Mouse (Mus musculus): Measurements from ENCODE around the gene Grin2a.

The Grin2a gene

DNA sequence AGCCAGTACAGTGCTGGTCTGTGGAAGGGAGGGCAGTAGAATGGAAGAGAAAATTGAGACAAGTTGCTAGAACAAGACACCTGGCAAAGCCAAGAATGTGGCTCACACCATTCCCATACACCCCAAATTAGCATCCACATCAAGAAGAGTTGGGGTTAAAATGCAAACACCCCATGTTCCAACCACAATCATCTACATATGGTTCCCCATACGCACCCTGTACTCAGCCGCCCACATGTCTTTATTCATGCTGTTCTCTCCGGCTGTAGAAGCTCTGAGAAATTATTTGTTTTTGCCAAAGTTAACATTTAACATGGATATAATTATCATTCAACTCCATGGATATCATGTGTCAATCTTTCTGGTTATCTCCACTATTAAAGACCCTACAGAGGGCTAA is 22.7 kb downstream of the Grin2a start:
- in situ Hi-C loops (cut with MboI, MseI), result no loop called here

DNA sequence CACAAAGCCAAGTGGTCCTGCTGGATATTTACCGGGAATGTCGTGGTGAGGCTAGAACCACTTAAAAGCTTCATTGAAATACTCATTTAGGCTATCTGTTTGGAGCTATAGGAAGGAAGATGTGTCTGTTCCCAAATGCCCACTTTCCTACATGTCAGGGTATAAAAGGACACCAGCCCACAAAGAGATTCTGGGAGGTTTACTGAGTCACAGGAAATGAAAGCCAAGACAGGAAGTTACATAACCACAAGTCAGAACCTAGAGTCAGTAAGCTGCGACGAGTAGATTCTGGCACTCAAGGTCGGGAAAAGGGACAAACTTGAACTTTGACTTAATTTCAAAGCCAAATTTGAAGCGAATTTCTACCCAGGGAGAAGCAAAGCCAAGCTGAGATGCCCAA is 30.9 kb downstream of the Grin2a start:
- in situ Hi-C loops (cut with MboI, MseI), result no loop called here

DNA sequence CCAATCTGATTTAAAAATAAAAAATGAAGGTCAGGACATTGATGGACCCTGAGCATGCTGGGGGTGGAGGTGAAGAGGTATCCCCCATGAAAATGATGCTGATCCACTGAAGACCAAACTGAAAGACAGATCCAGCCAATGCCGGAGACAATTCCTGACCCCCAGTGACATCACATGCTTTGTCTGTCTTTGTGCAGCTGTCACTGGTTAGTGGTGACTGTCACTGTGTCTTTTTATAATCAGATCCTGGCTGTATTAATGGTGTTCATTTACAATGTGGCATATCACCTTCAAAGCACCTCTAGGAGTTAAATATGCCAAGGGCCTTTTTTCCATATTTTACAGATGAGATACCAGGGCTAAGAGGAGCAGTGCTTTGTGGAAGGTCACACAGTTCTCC is 32.9 kb downstream of the Grin2a start:
- in situ Hi-C loops (cut with MboI, MseI), result no loop called here

DNA sequence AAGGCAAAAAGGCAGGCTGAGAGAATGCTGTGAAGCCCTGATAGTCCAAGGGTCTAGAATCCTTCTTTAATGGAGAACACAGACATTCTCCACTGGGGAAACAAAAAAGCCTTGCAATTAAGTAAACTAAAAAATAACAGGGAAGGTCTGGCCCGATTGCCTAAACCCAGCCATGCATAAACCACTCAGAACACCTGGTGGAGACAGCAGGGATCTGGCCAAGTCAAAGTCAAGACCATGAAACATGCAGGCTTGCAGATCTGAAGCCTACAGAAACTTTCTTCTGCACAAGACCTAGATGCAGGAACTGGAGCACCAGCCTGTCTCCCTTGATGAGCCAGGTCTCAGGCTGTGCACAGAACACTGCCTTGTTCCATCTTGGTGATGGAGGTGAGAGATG is 36.0 kb downstream of the Grin2a start:
- in situ Hi-C loops (cut with MboI, MseI), result no loop called here

DNA sequence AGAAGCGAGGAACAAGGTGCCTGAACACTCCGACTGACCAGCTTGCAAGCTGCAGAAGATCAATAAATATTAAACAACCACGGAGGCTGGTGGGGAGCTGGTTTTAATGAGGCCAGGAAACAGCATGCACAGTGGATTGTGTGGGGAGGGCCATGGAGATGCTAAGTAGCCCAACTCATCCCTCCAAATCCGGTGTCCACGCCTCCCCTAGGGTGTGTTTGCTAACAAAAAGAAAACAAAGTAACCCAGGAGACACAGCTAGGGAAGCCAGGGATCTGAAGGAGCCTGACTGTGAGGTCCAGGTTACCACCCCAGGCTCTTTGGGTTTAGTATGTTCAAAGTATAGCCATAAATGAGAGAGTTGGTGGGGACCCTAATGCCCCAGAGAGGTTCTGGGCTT is 41.1 kb downstream of the Grin2a start:
- in situ Hi-C loops (cut with MboI, MseI), result no loop called here

DNA sequence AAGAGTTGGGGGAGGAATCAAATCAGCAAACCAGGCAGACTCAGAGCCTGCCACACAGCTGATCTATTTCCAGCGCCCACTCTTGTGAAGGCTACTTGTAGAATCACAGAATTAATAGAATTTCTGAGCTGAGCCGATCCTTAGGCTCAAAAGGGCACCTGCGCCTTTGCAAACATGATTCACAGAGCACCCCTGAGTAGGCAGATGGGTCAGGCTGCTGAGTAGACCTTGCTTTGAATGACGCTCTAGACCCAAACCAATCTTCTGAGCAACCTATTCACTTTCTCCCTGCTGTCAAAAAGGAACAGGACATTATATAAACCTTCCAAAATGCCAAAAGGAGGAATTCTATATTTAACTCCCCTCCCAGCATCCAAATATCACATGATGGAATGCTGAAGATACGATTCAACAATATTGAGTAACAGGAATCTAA is 41.9 kb downstream of the Grin2a start:
- in situ Hi-C loops (cut with MboI, MseI), result no loop called here

DNA sequence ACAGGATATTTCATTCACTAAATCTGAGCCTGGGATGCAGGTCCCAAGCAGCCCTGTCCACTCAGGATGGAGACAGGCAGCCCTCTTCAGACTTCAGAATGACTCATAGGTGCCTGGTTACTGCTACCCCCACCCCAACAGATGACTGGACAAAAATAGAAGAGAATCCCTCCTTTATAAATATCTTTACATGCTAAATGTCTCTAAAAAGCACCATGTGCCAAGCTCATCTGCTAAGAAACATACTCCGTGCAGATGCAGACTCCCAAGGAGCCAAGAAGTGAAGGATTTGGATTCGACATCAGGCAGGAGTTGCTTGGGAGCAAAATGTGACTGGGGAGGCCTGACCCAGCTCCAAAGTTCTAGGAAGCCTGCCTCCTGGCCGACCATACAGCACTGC is 46.1 kb downstream of the Grin2a start:
- in situ Hi-C loops (cut with MboI, MseI), result no loop called here

DNA sequence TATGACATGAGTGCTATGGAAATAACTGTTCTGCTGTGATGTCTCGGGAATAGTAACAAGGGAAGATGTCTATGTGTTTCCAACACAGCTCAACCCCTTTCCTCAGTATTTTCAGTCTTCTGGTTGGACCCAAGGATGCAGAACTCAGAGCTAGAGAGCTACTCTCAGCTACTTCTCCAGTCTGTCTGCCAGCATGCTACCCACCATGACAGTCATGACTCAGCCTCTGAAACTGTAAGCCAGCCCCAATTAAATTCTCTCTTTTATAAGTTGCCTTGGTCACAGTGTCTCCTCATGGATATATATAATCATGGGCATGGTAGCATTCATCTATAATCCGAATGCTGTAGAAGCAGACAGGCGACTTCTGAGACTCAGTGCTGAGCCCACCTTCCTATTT is 47.9 kb downstream of the Grin2a start:
- in situ Hi-C loops (cut with MboI, MseI), result no loop called here

DNA sequence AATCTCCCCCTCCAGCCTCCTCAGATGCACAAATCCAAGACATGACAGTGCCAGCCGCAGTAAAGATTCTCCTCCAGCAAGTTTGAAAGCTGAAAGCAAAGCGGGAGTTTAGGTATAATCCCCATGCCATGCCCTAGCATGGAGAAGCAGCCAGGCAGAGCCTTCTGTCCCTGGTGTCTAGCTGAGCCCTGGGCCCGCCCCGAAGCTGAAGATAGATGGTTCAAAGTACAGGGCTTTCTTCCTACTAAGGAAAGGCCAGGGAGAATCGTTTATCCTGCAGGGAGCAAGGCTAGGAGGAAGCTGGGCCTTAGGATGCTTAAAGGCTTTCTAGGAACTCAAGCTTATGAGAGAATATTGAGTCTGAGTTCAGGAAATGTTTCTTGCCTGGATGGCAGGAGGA is 50.5 kb downstream of the Grin2a start:
- in situ Hi-C loops (cut with MboI, MseI), result no loop called here

DNA sequence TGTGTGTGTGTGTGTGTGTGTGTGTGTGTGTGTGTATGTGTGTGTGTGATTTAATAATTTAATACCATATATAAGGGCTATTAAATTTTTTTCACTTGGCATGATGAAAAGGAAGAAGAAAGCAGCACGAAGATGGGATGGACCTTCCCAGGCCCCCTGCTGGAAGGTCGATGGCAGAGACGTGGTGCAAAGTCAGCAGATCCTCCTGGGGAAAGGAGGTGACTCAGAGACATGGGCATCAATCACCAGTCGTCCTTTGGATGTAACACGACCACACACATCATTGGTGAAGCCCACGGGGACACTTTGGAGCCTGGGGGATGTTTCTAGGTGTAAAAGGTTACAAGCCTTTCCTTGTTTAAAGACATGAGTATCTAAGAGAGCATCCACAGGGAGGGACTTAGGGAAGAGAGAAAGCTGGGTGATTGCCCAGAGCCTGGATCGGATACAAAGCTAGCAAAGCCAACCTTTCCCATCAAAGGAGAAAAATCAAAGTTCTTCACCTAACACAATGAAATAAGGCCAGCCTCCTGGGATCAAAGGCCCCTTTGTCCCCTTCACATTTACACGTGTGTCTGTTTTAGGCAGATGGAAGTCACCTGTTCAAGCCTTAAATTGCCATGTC is 53.9 kb downstream of the Grin2a start:
- in situ Hi-C loops (cut with MboI, MseI), result no loop called here

DNA sequence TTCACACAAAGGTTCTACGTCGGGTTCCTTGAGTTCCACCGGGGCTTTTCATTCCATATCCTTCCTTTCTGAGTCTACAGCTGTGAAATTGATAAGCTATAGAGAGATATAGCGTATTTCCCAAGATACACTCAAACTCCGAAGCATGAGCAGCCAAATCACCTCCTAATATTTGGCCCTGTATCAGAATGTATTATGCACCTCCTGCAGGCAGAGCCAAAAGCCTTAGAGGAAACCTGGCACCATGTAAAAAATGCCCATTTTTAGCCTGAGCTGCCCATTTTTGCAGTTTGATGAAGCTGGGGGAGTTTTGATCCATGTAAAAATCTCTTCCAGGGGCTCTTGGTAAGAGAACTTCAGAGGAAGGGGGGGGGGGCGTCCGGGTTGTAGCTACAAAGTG is 54.6 kb downstream of the Grin2a start:
- in situ Hi-C loops (cut with MboI, MseI), result no loop called here

DNA sequence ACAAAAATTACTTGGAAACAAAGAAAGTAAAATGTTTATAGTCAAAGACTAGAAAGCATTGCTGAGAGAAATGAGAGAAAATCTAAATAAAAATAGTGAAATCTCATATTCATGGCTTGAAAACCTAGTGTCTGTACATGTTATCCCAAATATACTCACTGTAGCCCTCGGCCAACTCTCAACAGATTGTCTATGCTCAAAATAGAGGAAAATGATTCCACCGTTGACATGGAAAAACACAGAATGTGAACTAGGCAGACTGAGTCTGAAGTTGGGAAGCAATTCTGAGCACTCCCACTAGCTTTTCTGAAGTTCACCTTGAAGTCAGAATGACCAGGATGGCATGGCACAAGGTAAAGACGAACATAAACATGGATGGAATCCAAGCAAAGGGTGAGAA is 84.7 kb downstream of the Grin2a start:
- in situ Hi-C loops (cut with MboI, MseI), result no loop called here

DNA sequence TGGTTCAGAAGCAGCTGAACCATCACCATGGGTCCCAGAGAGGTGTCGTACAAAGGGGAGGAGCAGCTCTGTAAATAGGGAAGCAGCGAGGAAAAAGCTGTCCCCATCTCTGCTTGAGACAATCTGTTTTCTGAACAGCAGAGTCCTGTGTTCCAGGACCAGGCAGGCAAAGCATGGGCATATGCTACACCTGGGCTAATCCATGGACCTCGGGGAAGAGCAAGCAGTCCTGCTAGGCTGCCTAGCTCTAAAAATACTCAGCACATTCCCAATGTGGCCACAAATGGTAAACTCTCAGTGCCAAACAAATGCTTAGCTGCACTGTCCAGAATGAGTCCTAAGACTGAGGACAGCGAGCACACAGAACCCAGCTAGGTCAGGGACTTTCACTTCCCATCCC is 86.1 kb downstream of the Grin2a start:
- in situ Hi-C loops (cut with MboI, MseI), result no loop called here

DNA sequence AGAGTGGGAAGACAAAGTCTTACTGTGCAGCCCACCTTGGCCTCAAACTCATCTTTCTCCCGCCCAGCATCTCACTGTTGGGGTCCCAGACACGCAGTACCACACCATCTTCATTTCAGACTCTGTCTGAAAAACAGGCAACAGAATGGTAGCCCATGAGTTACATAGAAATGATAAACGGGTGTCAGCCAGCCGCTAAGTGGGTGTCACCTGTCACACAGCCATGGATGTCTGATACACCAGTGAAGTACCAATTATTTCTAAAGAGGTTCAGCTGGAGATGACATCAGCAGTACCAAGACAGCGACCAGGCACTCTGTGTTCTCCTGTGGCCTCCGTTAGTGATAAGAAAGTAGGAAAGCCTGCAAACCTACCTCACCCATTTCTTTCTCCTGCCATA is 90.9 kb downstream of the Grin2a start:
- in situ Hi-C loops (cut with MboI, MseI), result no loop called here

DNA sequence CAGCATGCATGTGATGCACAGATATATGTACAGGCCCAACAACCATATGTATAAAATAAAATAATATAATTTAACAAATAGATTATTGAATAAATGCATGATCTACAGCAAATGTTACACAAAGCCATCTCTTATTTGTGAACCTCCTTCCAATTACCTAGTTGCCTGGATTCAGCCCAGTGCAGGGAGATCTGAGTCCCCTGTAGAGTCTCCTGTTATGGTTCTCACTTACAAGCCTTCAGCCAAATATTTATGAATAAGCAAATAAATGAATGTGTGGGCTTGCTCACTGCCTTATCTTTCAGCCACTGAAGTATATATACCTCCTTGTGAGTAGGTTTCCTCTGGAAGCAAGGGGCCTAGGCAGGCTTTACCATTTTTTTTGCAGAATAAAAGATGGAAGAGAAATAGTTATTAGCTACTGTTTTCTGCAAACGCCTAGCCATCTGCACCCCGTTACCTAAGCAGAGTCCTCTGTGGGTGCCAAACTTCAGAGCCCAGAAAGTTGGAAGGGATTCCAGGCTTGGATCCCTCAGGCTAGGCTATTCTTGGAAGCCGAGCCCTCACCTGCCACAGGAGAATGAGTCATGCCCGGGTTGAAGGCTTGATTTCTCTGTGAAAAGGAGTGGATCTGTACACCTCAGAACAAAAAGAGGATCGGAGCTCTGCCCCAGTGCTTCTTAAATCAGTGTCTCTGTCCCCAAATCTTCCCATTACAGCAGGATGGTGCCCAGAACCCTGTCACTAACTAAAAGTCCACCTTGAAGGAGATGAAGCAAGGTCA is 92.5 kb downstream of the Grin2a start:
- in situ Hi-C loops (cut with MboI, MseI), result no loop called here

DNA sequence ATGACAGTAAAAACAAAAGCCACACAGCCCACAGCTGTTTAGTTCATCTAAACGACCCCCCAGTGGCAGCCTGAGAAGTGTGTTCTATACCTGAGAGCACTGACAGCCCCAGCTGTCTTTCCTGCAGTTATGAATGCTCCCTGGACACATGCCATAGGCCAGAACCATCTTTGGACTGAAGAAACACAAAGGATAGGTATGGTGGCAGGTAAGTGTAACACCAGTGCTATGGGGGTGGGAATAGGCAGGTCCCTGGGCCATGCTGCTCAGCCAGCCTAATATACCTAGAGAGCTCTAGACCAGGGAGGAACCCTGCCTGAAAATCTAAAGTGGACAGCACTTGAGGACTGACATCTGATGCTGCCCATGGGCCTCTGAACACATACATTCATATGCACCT is 93.9 kb downstream of the Grin2a start:
- in situ Hi-C loops (cut with MboI, MseI), result no loop called here

DNA sequence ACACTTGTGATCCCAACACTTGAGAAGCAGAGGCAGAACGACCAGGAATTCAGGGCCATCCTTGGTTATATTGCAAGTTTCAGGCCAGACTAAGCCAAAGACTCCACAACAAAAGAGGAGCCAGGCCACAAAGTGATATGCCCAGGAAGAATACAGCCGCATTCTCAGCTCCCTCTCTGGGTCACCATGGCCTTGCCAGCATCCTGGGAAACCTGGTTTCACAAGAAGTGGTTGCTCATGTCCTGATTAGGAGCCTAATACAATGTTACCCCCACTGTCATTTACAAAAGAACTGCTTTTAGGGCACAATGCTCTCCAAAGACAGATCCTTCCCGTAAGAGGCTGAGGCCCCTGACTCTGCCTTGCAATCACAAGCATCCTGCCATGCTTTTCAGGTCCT is 94.4 kb downstream of the Grin2a start:
- in situ Hi-C loops (cut with MboI, MseI), result no loop called here

DNA sequence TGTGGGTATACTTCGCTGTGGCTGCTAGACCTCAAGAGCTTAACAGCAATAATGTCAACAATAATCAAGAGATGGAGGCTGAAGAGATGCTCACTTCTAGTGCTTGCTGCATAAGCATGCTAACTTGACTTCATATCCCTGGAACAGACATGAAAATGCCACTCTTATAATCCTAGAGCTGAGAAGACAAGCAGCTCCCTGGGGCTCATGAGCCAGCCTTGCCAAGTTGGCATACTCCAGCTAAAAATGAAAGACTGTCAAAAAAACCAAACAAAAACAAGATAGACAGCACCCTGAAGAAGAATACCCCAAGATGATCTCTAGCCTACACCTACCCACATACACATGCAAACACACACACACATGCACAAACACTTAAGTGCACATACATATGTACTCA is 95.2 kb downstream of the Grin2a start:
- in situ Hi-C loops (cut with MboI, MseI), result no loop called here

DNA sequence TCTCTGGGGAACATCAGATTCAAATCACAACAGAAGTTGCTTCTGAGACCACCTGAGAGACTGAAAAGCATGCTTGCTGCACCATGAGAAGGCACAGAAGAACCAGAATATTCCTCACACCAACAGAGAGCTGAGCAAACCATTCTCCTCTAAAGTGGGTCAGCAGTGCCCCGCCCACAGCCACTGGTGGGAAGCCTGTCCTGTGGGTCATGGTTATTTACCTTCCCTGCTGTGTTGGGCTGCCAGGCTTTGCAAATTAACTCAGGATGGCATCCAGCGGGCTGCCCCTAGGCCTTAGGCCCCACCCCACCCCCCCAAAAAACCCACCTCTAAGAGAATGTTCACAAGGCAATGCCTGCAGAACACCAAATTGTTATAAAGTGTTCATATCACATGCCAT is 96.2 kb downstream of the Grin2a start:
- in situ Hi-C loops (cut with MboI, MseI), result no loop called here

DNA sequence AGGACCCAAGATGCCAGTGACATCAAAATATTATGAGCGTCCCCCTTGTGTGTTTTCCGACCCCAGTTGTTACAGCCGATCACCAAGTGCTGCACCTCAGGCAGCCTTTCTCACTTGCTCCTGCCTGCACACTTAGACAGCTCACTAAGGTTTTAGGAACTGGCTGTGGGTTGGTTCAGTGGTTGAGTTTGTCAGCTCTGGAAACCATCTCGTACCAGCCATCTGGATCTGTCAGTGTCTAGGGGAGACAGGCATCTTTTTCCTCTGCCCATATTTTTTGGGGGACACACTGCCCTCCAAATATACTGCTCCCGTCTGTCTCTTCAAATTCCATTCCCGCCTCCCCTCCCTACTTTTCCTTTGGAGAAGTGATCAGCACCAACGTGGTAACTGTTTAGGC is 99.8 kb downstream of the Grin2a start:
- in situ Hi-C loops (cut with MboI, MseI), result no loop called here

DNA sequence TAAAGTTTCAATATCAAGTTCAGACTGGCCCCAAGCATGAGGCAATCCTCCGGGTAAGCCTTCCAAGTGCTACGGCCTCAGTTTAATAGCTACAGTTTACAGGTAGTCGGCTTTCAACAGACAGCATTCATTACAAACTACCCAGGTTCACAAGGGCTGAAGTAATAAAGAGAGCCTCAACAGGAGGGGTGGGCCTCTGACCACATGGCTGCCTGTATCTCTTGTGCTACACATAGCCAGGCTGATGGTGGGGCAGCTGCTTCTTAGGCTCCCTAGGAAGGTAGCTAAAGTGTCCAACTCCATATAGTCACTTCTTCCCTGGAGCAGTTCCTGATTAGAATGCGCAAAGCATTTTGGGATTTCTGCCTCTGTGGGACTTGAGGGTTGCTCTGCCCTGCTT is 109.2 kb downstream of the Grin2a start:
- in situ Hi-C loops (cut with MboI, MseI), result no loop called here

DNA sequence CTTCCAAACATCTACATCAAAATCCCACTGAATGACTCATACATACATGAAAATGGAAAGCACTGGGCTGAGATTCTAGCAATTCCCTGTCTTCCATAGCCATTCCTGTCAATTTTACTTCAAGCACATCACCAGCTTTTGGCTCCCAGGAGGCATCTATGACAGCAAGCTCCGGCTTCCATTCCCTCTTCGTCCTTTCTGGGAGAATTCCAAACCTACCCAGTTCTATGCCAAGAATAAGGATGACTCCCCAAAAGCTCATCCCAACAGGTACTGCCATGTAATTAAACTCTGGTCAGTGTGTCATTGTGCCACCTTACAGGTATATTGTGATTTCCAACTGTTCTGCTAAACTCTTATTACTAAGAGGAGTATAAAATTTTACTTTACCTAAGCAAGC is 111.2 kb downstream of the Grin2a start:
- in situ Hi-C loops (cut with MboI, MseI), result no loop called here

DNA sequence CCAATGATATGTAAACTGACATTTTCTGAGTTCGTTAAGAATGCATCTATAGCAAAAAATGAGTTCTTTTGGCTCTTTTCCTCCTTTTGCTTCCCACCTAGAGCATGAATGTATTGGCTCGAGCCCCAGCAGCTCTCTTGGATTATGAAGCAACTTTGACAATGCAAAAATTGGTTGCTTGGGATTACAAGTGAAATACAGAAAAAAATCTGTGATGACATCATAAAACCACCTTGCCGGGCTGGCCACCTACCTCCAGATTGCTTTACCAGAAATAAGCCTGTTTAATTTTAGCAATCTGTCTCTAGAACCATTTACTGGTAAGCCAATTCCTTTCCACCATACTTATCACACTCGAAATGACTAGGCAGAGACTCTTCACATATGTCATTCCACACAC is 112.9 kb downstream of the Grin2a start:
- in situ Hi-C loops (cut with MboI, MseI), result no loop called here

DNA sequence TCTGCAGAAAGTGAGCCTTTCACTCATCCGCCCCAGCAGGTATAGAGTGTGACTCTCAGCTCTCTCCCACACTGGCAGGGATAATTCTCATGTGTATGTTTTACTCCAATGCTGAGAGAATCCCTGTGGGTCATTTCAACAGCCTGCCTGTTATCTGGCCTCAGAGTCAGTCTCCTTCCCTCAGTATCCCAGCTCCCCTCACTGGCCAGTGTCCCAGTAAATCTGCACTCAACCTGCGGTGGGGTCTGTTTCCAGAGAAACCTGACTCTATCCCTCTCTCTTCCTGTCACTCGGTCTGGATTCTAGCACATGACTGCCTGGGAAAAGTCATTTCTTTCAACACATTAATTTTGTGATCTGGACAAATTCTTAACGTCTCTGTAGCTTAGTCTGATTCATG is 122.4 kb downstream of the Grin2a start:
- in situ Hi-C loops (cut with MboI, MseI), result no loop called here
